Mouse (Mus musculus) liver, postnatal 0 days (tissue): ENCODE results near the gene Plekhg1. TPM values are rescaled to one million over a fixed set of nuclear protein-coding genes. Genes with fewer than 3 reads are reported as not detected.
A peak's percentile ranks its signal among the peaks of the same experiment; 100 is the strongest.

Experiments used
- ATAC-seq: fragments of 200-750 bp; cut with Nextera tagmentation; 2 replicates; pipeline ENCODE4 v1.8.0; 2017; ENCODE audit warnings: mild to moderate bottlenecking, moderate library complexity
- DNase-seq: peaks from one replicate; pipeline ENCODE4 v3.0.0-alpha.2; 2016
- H3K27ac ChIP-seq: fragments of 300-500 bp; sonication (generic); 2 replicates; pipeline ENCODE4 v1.5.1; 2014; ENCODE audit warnings: antibody characterized with exemption, moderate library complexity, mild to moderate bottlenecking, low read depth
- H3K27me3 ChIP-seq: fragments of 300-500 bp; sonication (generic); 2 replicates; pipeline ENCODE4 v1.6.1; 2014; ENCODE audit warnings: low read length, control low read depth, mixed read lengths; ENCODE audit not compliant: insufficient read depth
- H3K36me3 ChIP-seq: fragments of 300-500 bp; sonication (generic); replicated peaks from 2 replicates; pipeline ENCODE4 v1.6.1; 2014; ENCODE audit warnings: mild to moderate bottlenecking, control low read depth, low read length, moderate library complexity, mixed read lengths; ENCODE audit not compliant: insufficient read depth
- H3K4me1 ChIP-seq: fragments of 300-500 bp; sonication (generic); 2 replicates; pipeline ENCODE4 v1.6.1; 2014; ENCODE audit warnings: antibody characterized with exemption, mild to moderate bottlenecking, control low read depth; ENCODE audit not compliant: insufficient read depth
- H3K4me2 ChIP-seq: fragments of 300-500 bp; sonication (generic); 2 replicates; pipeline ENCODE4 v1.6.1; 2014; ENCODE audit warnings: low read depth, mild to moderate bottlenecking, low read length, moderate library complexity, mixed read lengths
- H3K4me3 ChIP-seq: fragments of 300-500 bp; sonication (generic); 2 replicates; pipeline ENCODE4 v1.5.1; 2014; ENCODE audit warnings: low read depth, low read length
- H3K9ac ChIP-seq: fragments of 300-500 bp; sonication (generic); replicated peaks from 2 replicates; pipeline ENCODE4 v1.6.1; 2014; ENCODE audit warnings: mild to moderate bottlenecking, moderate library complexity
- H3K9me3 ChIP-seq: fragments of 300-500 bp; sonication (generic); 2 replicates; pipeline ENCODE4 v1.6.1; 2016; ENCODE audit warnings: mild to moderate bottlenecking, control low read depth, low read length, mixed read lengths
- CTCF ChIP-seq: sonication (generic); IDR thresholded peaks from 2 replicates; pipeline ENCODE4 v1.5.1; 2016; ENCODE audit warnings: antibody characterized with exemption, low read depth
- EP300 ChIP-seq: IDR thresholded peaks from 2 replicates; pipeline ENCODE4 v1.6.1; 2016; ENCODE audit warnings: antibody characterized with exemption, low read depth, mild to moderate bottlenecking
- WGBS: fragments of 180-500 bp; shearing (Covaris S2); extraction: QIAGEN DNeasy Blood & Tissue Kit; methylation state at CpG from one replicate; pipeline ENCODE4 v1.1.7; 2014; ENCODE audit not compliant: insufficient replicate concordance; 5-methylcytosine and 5-hydroxymethylcytosine counted together
- polyA plus RNA-seq: library from polyadenylated mRNA; unstranded; fragments of >200 nt; fragmentation: Nextera tagmentation; extraction: Ambion mirVana; gene quantifications from 2 replicates; pipeline ENCODE4 v1.2.1, GENCODE M21; 2015

Plekhg1 gene
- polyA plus RNA-seq, 1 experiment from 2014 or later: 1.7 TPM

- ATAC-seq: peak; percentile 82
- WGBS: 57% methylated on average over 12 of the region's 12 CpGs
These were observed 39.7 kb upstream of the Plekhg1 start for GRCm38 (mm10) chr10:3700225-3701073.

DNA sequence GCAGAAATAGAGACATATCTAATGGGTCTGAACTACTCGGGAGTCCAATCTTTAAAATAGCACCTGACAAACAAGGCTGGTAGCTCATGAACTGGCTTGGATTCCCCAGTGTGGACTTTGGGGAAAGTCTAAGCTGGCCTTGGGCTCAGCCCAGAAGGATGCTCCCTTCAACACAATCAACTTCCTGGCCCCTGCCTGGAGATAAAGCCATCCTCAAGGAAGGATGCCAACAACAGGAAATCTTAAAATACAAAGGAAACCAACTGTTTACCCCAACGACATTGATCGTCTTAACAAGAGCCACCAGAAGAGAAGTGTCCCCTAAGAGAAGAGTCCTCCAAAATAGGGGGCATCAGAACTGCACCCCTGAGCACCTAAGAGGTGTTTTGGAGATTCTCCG is 38.3 kb upstream of the Plekhg1 start:
- no peak for ATAC-seq
- no peak overlapping the region for H3K9ac ChIP-seq
- no peak overlapping the region for H3K4me2 ChIP-seq
- 59% methylated on average over 4 of the region's 4 CpGs for WGBS
- H3K36me3 ChIP-seq: no peaks in the 10 kb centered on the region
- H3K4me3 ChIP-seq: no peak overlapping the region
- H3K27me3 ChIP-seq: no peaks in the 10 kb centered on the region
- no peak for DNase-seq
- no peak overlapping the region for H3K27ac ChIP-seq
- no peaks in the 10 kb centered on the region for H3K9me3 ChIP-seq
- no peak for TF ChIP-seq EP300
- TF ChIP-seq CTCF: no peak
- no peaks in the 10 kb centered on the region for H3K4me1 ChIP-seq

More at GRCm38 (mm10) chr10:3700225-3701073, 39.7 kb upstream of the Plekhg1 start:
- Histone ChIP-seq H3K9ac (no peak overlapping the region), H3K36me3 (no peaks in the 10 kb centered on the region), H3K27me3 (no peaks in the 10 kb centered on the region), H3K4me3 (no peak overlapping the region), H3K4me2 (no peak overlapping the region), H3K9me3 (no peaks in the 10 kb centered on the region), H3K4me1 (no peaks in the 10 kb centered on the region), H3K27ac (peak overlapping the region; percentile 48; the same call in 1 of the 2 replicates)
- TF ChIP-seq CTCF (no peak), EP300 (no peak)
- DNase-seq: peak; percentile 56

GRCm38 (mm10) chr10:3702585-3702984 is 37.6 kb upstream of the Plekhg1 start:
- no peaks in the 10 kb centered on the region for H3K27me3 ChIP-seq
- ATAC-seq: no peak
- H3K4me1 ChIP-seq: no peaks in the 10 kb centered on the region
- 59% methylated on average over 2 of the region's 2 CpGs for WGBS
- no peak overlapping the region for H3K27ac ChIP-seq
- no peak overlapping the region for H3K9ac ChIP-seq
- H3K4me3 ChIP-seq: no peak overlapping the region
- H3K9me3 ChIP-seq: no peaks in the 10 kb centered on the region
- no peak overlapping the region for H3K4me2 ChIP-seq
- DNase-seq: no peak
- no peak for TF ChIP-seq EP300
- TF ChIP-seq CTCF: no peak
- no peaks in the 10 kb centered on the region for H3K36me3 ChIP-seq

GRCm38 (mm10) chr10:3706231-3706630 is 33.9 kb upstream of the Plekhg1 start:
- Histone ChIP-seq H3K4me1 (no peaks in the 10 kb centered on the region), H3K4me3 (no peak overlapping the region), H3K9me3 (no peaks in the 10 kb centered on the region), H3K9ac (no peak overlapping the region), H3K27ac (no peak overlapping the region), H3K4me2 (no peak overlapping the region), H3K27me3 (no peaks in the 10 kb centered on the region), H3K36me3 (no peaks in the 10 kb centered on the region)
- 58% methylated on average over 4 of the region's 4 CpGs for WGBS
- TF ChIP-seq EP300: no peak
- no peak for TF ChIP-seq CTCF
- ATAC-seq (no peak), DNase-seq (no peak)

GRCm38 (mm10) chr10:3710081-3710480 is 30.1 kb upstream of the Plekhg1 start:
- H3K27ac ChIP-seq: no peak overlapping the region
- no peaks in the 10 kb centered on the region for H3K27me3 ChIP-seq
- no peaks in the 10 kb centered on the region; the same call in 1 of the 2 replicates for H3K9me3 ChIP-seq
- ATAC-seq: no peak
- H3K4me1 ChIP-seq: no peaks in the 10 kb centered on the region
- WGBS: 77% methylated on average over 3 of the region's 3 CpGs
- TF ChIP-seq EP300 (no peak), CTCF (no peak)
- no peak for DNase-seq
- H3K9ac ChIP-seq: no peak overlapping the region
- H3K36me3 ChIP-seq: no peaks in the 10 kb centered on the region
- no peak overlapping the region for H3K4me2 ChIP-seq
- no peak overlapping the region for H3K4me3 ChIP-seq

DNA sequence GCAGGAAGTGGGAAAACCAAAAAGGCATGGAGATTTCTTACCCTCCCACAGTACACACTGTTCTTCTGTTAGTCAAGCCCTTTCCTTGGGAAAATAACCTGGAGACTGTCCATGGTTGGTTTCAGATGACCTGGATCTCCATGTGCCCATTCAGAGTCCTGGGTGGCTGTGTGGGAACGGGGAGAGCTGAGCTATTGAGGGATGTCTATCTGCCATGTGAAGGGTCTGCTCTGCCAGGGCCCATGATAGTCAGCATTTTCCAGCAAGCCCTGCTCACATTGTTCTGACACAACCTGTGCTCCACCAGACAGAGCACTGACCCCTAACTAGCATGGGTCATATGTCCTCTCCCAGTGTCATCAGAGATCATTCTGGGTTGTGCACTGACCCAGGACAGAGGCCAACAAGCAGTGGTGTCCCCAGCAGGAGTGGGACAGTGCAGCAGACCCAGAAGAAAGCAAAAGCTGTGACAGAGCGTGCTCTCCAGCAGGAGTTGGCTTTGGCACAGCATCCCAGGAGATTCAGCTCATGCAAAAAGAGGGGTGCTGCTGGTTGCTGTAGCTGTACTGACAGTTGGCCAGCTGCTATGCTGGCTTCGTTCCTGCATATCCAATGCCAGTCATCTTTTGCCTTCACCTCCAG is 24.7 kb upstream of the Plekhg1 start:
- DNase-seq (no peak), ATAC-seq (no peak)
- Histone ChIP-seq H3K4me1 (no peaks in the 10 kb centered on the region; the same call in 1 of the 2 replicates), H3K4me3 (no peak overlapping the region), H3K27ac (no peak overlapping the region), H3K36me3 (no peaks in the 10 kb centered on the region), H3K9me3 (no peaks in the 10 kb centered on the region; the same call in 1 of the 2 replicates), H3K4me2 (no peak overlapping the region), H3K27me3 (no peaks in the 10 kb centered on the region), H3K9ac (no peak overlapping the region)
- 70% methylated on average over 3 of the region's 3 CpGs for WGBS
- TF ChIP-seq CTCF: no peak
- TF ChIP-seq EP300: no peak
